Mouse (Mus musculus) granulocyte monocyte progenitor cell, adult 5-6 weeks (primary cell): ENCODE results near the gene Soga1. TPM values are rescaled to one million over a fixed set of nuclear protein-coding genes. Genes with fewer than 3 reads are reported as not detected.

Experiments used
- ATAC-seq: replicated peaks from 2 replicates; pipeline ENCODE4 v1.8.0; 2016; ENCODE audit warnings: mild to moderate bottlenecking, moderate TSS enrichment, inconsistent platforms; ENCODE audit not compliant: poor library complexity, severe bottlenecking
- total RNA-seq, 2 experiments: library from RNA; stranded (forward) in 1 of 2; stranded (reverse) in 1 of 2; fragments of 200-712, 200-1000 nt in 1 of 2; fragments of >200 nt in 1 of 2; fragmentation: Nextera tagmentation in 1 of 2; gene quantifications; 2 replicates each; pipeline ENCODE4 v1.2.3; 2014 to 2017

Gene Soga1
- total RNA-seq, 2 experiments from 2014 or later = 2.5 to 4.4 TPM

GRCm38 (mm10) chr2:157064978-157065878 is 13.8 kb downstream of the Soga1 start:
- ATAC-seq = no peak

DNA sequence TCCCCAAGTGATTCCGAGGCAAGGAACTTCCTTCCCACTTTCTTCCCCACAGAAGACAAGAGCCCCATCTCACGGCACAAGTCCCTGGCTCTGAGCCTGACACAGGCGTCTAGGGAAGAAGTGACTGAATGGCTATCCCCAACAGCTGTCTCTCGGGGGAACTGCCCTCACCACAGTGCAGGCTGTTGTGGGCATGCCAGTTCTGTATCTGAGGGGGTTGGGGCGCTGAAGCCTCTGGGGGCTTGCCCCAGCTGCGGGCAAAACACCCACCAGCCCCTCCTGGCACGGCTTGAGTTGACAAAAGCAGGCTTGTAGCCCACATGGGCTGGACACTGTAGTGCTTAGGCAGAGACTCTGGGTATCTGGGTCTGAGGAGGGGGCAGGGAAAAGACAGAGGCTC is 14.9 kb downstream of the Soga1 start:
- peak; percentile 69 for ATAC-seq

- ATAC-seq = peak; percentile 97
Measured at GRCm38 (mm10) chr2:157063241-157063700, 15.8 kb downstream of the Soga1 start.

DNA sequence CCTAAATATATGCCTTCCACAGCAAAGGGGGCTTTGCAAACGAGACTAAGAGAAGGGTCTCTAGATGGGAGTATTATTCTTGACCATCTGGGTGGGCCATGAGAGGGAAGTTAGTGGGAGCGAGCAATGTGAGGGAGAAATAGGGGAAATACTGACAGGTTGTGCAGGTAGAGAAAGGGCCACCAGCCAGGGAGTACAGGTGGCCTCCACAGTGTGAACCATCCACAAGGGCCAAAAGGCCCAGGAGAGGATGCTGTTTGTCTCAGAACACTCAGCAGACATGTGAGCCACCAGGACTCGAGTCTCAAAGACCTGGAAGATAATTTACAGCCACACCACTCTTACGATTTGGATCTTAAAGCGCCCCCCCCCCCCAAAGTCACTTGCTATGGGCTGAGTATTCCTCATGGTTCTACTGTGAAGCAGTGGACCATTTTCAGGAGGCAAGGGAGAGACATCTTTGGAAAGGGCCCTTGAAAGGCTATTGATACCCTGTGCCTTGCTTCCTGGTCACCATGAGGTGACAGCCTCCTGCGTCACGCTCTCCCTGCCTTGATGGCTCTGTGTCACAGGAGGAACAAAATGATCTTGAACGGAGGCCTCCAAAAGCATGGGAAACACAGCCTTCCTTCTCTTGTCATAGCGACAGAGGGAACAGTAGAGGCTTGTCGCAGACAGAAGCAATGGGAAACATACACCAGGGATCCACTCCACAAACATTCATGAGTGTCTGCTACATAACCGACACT is 18.3 kb downstream of the Soga1 start:
- ATAC-seq = no peak

- ATAC-seq = no peak
Measured at GRCm38 (mm10) chr2:157060037-157060436, 19.0 kb downstream of the Soga1 start.

- ATAC-seq = no peak
Measured at GRCm38 (mm10) chr2:157059166-157059565, 19.9 kb downstream of the Soga1 start.

GRCm38 (mm10) chr2:157058342-157058998 is 20.6 kb downstream of the Soga1 start:
- no peak for ATAC-seq

- no peak for ATAC-seq
Measured at GRCm38 (mm10) chr2:157057758-157058157, 21.3 kb downstream of the Soga1 start.

- no peak for ATAC-seq
Measured at GRCm38 (mm10) chr2:157057186-157057585, 21.9 kb downstream of the Soga1 start.

DNA sequence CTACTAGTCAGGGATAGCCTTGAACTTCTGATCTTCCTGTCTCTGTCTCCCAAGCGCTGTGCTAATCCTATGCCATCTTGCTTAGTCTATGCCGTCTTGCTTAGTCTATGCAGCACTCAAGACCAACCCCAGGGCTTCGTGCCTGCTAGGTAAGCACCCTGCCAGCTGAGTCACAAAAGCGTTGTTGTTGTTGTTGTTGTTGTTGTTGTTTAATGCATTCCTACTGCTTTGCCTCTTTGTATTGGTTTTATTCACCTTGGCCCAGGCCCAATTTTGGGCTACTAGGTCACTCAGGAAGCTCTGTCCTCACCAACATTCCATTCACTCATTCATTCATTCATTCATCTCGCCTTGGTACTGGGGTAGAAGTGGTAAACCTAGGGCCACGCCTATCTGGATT is 23.3 kb downstream of the Soga1 start:
- no peak for ATAC-seq

- no peak for ATAC-seq
Measured at GRCm38 (mm10) chr2:157054816-157055215, 24.2 kb downstream of the Soga1 start.

DNA sequence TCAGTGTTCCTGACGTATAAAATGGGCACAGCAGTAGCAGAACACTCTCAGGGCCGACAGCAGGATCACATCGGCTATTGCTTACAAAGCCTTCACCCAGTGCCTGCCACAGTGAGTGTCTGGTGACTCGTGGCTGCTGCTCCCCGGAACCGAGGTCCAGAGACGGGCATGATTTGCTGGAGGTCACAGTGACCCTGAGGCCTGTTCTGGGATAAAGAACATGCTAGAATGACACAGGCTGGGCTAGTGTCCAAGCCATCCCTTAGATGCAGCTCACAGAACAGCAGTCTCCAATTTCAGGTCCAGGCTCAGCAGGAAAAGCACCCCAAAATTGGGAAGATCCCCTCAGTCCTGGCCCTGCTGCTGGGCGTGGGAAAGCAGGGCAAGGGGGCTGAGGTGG is 24.8 kb downstream of the Soga1 start:
- no peak for ATAC-seq

DNA sequence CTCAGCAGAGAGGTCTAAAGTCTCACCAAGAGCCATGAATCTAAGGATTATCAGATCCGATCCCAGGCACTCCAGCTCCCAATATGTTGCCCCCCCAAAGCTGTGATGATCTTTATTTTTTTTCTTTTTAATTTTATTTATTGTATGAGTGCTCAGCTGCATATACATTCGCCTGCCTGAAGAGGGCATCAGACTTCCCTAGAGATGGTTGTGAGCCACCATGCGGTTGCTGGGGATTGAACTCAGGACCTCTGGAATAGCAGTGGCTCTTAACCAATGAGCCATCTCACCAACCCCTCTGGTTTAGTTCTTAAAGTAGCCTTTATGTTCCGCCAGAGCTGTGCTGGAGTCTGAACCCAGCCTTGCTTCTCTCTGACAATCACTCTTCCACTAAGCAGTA is 25.3 kb downstream of the Soga1 start:
- ATAC-seq = 0 out of 2 replicates have a peak, but pooled peaks have one; percentile 29

DNA sequence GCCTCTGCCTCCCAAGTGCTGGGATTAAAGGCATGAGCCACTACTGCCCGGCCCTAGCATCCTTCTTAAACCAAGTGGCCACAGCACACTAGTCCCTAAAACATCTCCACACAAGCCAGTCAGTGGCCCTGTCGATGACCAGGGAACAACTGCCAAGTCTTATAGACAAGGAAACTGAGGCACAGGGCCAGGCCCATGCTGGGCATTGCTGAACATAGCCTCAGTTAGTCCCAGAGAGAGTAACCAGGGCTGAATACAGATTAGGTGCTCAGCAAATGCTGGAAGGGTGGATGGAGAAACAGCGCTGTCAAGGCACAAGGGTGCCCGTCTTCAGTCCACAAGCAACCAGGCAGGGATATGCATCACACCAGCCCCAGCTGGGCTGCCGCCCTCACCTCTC is 25.9 kb downstream of the Soga1 start:
- ATAC-seq = no peak

DNA sequence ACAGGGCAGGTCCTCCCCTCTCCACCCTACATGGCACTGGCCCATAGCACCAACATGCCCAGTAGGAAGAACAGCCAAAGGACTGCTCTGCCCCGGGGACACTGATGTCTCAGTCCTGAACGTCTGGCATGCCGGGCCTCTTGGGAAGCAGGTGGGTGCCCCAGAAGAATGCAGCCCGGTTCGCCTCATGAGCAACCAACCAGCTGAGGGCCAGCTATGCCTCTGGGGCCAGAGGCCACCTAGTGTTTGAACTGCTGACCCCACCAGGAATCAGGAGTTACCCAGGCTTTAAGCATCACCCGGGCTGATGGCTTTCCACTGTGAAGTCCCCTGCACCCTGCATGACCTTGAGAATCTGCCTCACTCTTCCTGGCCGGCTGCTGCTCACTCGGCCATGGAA is 26.6 kb downstream of the Soga1 start:
- ATAC-seq = no peak

GRCm38 (mm10) chr2:157049831-157050243 is 29.2 kb downstream of the Soga1 start:
- ATAC-seq = no peak

DNA sequence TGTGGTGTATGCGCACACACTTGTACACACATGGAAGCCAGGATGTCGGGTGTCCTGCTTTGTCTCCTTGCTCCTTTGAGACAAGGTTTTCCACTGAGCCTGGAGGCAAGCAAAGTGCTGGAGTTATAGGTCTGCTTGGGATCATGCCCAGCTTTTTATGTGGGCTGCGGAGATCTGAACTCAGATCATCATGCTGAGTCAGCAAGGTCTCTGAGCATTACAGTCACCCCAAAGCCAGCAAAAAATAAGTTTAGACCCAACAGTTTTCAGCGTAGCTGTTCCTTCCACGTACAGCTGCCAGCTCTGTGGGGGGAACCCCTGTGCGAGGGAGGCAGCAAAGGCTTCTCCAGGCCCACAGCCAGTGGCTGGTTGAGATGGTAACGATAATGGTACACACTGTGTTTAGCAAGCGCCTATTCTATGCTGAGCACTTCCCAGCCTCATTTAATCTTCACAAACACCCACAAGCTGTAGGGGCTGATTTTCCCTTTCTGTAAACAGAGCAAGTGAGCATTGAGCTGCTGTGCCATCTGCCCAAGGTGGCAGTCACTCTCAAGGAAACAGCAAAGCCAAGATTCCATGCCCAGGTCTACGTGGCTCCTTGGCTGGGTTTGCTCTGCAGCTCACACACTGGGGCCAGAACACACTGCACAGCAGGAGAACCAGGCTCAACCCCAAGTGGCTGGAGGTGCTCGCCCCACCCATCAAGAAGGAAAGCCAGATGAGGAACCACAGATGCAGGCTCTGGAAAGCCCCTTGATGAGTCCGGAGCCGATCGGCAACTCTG is 30.5 kb downstream of the Soga1 start:
- ATAC-seq = no peak

DNA sequence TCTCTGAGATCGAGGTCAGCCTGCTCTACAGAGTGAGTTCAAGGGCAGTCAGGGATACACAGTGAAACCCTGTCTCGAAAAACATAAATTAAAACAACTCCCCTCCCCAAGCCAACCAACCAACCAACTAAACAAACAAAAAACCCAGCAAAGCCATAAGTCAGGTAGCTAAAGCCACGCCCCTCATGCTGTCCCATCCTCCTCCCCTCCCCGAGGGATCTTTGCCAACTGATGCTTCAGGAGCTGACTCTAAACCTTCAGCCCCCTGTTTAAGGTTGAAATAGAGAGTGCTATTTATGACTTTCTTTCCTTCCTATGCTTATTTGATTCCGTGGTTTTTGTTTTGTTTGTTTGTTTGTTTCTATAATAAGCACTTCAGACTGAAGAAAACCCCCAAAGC is 32.1 kb downstream of the Soga1 start:
- ATAC-seq = no peak

GRCm38 (mm10) chr2:157045932-157046331 is 33.1 kb downstream of the Soga1 start:
- ATAC-seq = no peak

GRCm38 (mm10) chr2:157043987-157044386 is 35.1 kb downstream of the Soga1 start:
- peak; percentile 37; the same call in 1 of the 2 replicates for ATAC-seq
